Mouse (Mus musculus) ES-CJ7 (cell line): ENCODE measurements around the gene Nfya.

Experiments used
- DNase-seq: peaks from one replicate; pipeline ENCODE4 v3.0.0; 2011; ENCODE audit warnings: low read depth, low spot score

Nfya gene

GRCm38 (mm10) chr17:48401710-48402109 lies 8.0 kb downstream of the Nfya start:
- no peak for DNase-seq

GRCm38 (mm10) chr17:48392616-48393015 lies 17.1 kb downstream of the Nfya start:
- no peak for DNase-seq

GRCm38 (mm10) chr17:48391446-48391845 lies 18.3 kb downstream of the Nfya start:
- DNase-seq = no peak

GRCm38 (mm10) chr17:48389442-48389841 lies 20.3 kb downstream of the Nfya start:
- DNase-seq = no peak

GRCm38 (mm10) chr17:48388666-48389065 lies 21.0 kb downstream of the Nfya start:
- DNase-seq = no peak

GRCm38 (mm10) chr17:48385786-48386461 lies 23.8 kb downstream of the Nfya start:
- no peak for DNase-seq

GRCm38 (mm10) chr17:48379050-48379449 lies 30.7 kb downstream of the Nfya start:
- DNase-seq = no peak

- no peak for DNase-seq
Observed at GRCm38 (mm10) chr17:48376102-48376501, 33.6 kb downstream of the Nfya start.

GRCm38 (mm10) chr17:48372987-48373386 lies 36.7 kb downstream of the Nfya start:
- peak; percentile 34 for DNase-seq

- no peak for DNase-seq
Observed at GRCm38 (mm10) chr17:48371621-48372020, 38.1 kb downstream of the Nfya start.

GRCm38 (mm10) chr17:48366806-48367205 lies 42.9 kb downstream of the Nfya start:
- DNase-seq = no peak

GRCm38 (mm10) chr17:48365511-48366155 lies 44.1 kb downstream of the Nfya start:
- peak; percentile 35 for DNase-seq

GRCm38 (mm10) chr17:48363421-48363965 lies 46.2 kb downstream of the Nfya start:
- DNase-seq = no peak

- no peak for DNase-seq
Observed at GRCm38 (mm10) chr17:48362966-48363365, 46.7 kb downstream of the Nfya start.

GRCm38 (mm10) chr17:48362346-48362745 lies 47.4 kb downstream of the Nfya start:
- DNase-seq = no peak

GRCm38 (mm10) chr17:48360462-48360861 lies 49.2 kb downstream of the Nfya start:
- no peak for DNase-seq

GRCm38 (mm10) chr17:48359616-48360015 lies 50.1 kb downstream of the Nfya start, which contains the start of gene Treml1:
TSS of gene Treml1 (plus strand) at chr17:48359916.
- no peak for DNase-seq

GRCm38 (mm10) chr17:48357892-48358291 lies 51.8 kb downstream of the Nfya start:
- DNase-seq = no peak

- DNase-seq = no peak
Observed at GRCm38 (mm10) chr17:48355822-48356221, 53.9 kb downstream of the Nfya start.

- peak; percentile 57 for DNase-seq
Observed at GRCm38 (mm10) chr17:48352976-48353375, 56.7 kb downstream of the Nfya start.

GRCm38 (mm10) chr17:48350681-48351193 lies 59.0 kb downstream of the Nfya start:
- peak; percentile 86 for DNase-seq

- no peak for DNase-seq
Observed at GRCm38 (mm10) chr17:48347287-48347686, 62.4 kb downstream of the Nfya start.

- no peak for DNase-seq
Observed at GRCm38 (mm10) chr17:48346834-48347233, 62.9 kb downstream of the Nfya start.
